Mouse (Mus musculus): Measurements from ENCODE around the gene Krt82.

GRCm38 (mm10) chr15:101581701-101582100, 31.2 kb upstream of the Krt82 start:
- no peak for TF ChIP-seq CTCF (IDR thresholded peaks at IDR 0.05; ENCODE audit: low read depth)
- TF ChIP-seq EP300 (IDR thresholded peaks at IDR 0.05; ENCODE audit: low read depth) = no peak

Measured in liver, embryonic 14.5 days (tissue).